Mouse (Mus musculus) gastrocnemius, postnatal 14 days (tissue): ENCODE measurements around the gene Kif21b. TPM values are rescaled to one million over a fixed set of nuclear protein-coding genes. Genes with fewer than 3 reads are reported as not detected.

ENCODE experiments used
- DNase-seq: peaks from one replicate; pipeline ENCODE4 v3.0.0; 2021; ENCODE audit warnings: mixed read lengths
- intact Hi-C: fragments of 180-260 bp; cut with DNase I; formaldehyde crosslinking; loops from one replicate; pipeline ENCODE4 v1.15.1; 2025; ENCODE audit warnings: low total_unique reads
- total RNA-seq, 2 experiments: library from RNA; stranded (reverse); gene quantifications; 2 replicates each; pipeline ENCODE4 v1.2.3; 2021

The Kif21b gene
- total RNA-seq, 2 experiments from 2014 or later: 0.40 to 0.76 TPM

DNA sequence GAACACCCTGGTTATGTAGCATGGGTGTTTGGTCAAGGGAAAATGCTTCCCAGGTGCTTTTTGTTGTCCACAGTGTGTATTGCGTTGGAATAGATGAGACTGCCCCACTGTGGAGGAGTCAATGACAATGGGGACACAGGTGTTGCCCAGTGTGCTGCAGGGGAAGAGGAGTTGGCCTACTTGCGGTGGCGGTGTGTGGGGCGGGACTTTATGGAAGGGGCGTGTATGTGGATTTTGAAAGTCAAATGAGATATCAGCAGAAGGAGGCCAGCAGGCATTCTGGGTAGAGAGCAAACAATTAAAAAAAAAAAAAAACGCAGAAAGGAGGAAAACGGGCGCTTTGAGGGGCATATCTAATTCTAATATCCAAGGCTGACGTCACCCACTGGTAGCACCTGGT, 18.5 kb downstream of the Kif21b start:
- intact Hi-C loops: no loop called here
- no peak for DNase-seq

DNA sequence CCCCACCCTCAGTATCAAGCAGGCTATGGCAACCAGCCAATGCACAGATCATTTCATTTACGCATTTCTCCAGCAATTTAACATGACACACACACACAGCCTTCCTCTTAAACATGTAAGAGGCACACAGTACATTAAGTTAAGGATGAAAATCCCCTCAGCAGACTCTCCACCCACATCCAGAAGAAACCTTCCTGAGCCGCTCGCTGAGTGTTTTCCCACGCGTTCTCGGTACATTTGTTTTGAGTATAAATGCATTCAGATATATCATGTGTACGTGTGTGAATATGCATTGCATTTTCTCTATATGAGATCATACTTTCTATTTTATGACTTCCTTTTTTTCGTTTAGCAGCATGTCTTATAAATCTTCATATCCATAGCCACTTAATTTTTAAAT, 20.2 kb downstream of the Kif21b start:
- DNase-seq: no peak
- intact Hi-C loops: no loop called here

DNA sequence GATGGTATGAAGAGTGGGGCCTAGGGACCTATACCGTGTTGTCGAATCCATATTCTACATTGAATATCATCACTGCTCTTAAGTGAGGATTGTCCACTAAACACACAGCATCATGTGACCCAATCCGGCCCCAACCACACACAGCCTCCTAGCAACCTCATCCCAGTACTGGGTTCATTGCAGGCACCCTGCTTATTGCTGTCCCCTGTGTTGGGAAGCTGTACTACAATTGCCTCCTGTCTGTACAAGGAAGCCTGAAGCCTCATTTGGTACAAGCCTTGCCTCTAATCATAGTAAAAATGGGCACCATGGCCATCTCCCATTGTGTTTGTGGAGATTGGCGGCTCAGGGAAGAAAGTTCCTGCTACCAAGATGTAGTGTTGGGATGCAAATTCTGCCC, 25.1 kb downstream of the Kif21b start:
- no peak for DNase-seq
- intact Hi-C loops: no loop called here

DNA sequence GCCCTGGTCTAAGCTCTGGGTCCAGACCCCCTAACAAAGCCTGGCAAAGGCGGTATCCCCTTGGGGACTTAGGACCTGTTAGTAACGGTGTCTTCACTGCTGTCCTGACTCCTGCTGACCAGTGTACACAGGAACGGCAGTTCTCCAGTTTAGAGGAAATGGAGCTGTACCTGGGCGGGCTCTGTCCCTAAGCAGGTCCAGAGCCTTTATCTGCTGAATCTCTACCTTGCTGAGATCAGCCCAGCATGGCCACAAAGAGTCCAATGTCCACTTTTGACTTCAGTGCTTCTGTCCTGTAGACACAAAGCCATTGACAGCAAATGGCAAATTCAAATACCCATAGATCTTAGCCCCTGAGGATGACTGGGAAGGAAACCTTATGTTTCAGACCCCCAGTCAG, 25.8 kb downstream of the Kif21b start:
- no peak for DNase-seq
- intact Hi-C loops: no loop called here

DNA sequence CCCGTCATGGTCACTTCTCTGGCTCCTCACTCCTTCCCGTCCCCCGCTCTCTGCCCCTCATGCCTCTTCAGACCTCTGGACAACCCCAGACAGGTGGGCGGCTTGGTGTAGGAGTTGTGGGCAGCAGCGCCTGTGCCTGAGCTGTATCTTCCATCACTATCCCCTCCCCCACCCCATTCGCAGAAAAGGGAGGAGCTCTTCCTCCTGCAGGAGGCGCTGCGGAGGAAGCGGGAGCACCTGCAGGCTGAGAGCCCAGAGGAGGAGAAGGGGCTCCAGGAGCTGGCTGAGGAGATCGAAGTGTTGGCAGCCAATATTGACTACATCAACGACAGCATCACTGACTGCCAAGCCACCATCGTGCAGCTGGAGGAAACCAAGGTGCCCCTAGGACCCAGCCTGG, 28.6 kb downstream of the Kif21b start:
- no peak for DNase-seq
- intact Hi-C loops: no loop called here

DNA sequence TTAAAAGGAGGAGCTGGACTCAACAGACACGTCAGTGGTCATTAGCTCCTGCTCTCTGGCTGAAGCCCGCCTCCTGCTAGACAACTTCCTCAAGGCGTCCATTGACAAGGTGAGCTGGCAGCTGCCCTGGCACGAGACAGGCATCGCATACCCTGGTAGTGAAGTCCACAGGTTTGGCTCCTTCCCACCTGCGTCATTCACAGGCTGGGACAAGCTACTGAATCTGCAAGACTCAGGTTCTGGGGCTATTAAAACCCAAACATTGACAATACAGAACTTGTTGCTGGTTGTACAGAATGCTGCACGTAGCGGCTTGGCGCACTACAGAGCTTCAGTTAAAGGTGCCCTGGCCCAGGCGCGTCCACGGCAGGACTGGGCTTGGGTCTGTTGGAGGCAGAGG, 29.1 kb downstream of the Kif21b start:
- intact Hi-C loops: no loop called here
- no peak for DNase-seq

DNA sequence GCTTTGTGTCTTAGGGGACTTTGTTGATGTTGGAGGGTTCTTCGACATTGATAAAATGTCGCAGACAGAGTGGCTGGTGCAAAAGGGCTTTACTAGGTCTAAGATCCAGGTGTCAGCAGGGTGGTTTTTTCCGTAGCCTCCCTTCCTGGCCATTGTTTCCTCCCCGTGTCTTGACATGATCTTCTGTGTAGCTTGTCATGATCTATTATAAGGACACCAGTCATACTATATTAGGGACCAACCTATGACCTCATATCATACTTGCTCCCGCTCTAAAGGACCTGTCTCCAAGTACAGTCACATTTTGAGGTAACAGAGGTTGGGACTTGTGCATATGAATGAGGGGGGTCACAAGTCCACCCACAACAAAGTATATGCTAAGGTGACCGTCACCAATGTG, 29.7 kb downstream of the Kif21b start:
- intact Hi-C loops: no loop called here
- DNase-seq: no peak

DNA sequence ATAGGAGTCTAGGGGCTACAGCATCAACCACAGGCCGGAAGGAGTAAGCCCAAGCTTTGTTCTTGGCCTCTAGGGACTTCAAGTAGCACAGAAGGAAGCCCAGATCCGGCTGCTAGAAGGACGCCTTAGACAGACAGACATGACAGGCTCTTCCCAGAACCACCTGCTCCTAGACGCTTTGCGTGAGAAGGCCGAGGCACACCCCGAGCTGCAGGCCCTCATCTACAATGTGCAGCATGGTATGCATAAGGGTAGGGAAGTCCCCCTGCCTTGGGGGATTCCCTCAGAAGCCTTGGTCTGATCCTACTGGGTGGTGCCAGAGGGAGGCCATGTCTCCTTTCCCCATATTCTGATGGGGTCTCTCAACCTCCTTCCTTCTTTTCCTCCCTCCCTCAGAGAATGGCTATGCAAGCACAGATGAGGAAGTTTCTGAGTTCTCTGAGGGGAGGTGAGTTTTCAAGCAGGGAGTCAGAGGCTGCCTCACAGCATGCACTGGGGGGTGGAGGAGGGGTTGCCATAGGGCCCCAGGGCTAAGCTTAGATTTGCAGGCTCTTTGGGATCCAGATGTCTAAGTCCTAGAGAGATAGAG, 30.2 kb downstream of the Kif21b start:
- intact Hi-C loops: no loop called here
- DNase-seq: no peak

DNA sequence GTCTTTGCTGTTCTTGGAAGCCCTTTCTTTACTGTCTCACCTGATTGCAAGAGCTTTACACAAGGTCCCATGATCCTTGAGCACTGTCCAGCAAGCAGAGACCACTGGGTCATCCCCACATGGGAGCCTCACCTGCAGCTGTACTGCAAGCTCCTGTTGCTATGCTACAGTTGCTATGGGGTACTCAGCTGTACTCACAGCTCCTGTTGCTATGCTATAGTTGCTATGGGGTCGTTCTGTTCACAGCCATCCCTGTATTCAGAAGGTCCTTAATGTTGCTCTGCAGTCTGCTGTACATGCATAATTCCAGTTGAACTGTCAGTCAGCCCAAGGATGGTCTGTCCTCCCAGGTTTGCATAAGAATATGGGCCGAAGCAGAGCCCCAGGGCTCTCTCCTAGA, 34.2 kb downstream of the Kif21b start:
- intact Hi-C loops: no loop called here
- no peak for DNase-seq

DNA sequence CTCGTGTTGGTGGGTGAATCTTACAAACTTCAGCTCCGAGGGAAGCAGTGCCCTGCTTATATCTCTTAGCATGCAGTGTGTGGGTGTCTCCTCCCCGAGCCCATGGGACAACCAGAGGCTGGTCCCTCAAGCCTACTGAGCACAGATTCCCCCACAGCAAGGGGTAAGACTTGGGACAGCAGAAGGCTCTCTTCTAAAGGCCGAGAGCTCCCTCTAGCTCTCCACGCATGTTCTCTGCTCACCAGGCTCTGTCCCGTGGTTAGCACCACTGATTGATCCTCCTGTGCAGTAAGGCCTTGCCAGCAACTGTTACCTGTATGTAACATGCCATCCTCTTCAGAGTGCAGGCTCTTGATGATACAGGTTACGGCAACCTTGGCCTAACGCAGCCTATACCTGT, 36.5 kb downstream of the Kif21b start:
- intact Hi-C loops: no loop called here
- DNase-seq: no peak

DNA sequence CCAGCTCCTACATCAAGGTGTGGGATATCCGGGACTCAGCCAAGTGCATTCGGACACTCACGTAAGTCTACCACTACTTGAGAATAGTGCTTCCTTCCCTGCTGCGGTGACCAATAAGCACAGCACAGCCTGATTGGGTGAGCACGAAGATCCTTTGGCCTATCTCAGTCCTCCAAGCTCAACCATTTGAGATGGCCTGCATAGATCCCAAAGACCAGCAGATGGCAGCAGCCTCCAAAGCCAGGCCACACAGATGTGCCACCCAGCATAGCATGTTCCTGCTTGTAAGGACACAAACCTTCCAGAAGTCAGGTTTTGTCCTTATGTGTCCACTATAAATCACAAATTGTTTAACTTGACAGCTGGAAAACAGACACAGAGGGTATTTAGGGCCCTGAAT, 38.9 kb downstream of the Kif21b start:
- intact Hi-C loops: loop anchor here (5.0 to 10.0 kb wide), 3 partner anchors 123 to 355 kb away; no protein-coding TSS in a partner anchor
- DNase-seq: peak; percentile 71

DNA sequence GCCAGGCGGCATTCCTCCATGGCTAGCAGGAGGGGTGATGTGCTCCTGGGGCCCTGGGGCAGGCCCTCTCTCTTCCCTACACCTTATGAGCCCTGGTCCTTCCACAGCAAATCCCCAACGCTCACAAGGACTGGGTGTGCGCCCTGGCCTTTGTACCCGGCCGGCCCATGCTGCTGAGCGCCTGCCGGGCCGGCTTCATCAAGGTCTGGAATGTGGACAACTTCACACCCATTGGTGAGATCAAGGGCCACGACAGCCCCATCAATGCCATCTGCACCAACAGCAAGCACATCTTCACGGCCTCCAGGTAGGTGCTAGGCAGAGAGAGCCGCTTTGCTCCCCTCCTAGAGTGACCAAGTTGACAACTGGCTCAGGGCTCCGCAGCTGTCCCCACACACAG, 41.5 kb downstream of the Kif21b start:
- intact Hi-C loops: loop anchor here (5.0 to 10.0 kb wide), 3 partner anchors 125 to 352 kb away; no protein-coding TSS in a partner anchor
- DNase-seq: no peak

DNA sequence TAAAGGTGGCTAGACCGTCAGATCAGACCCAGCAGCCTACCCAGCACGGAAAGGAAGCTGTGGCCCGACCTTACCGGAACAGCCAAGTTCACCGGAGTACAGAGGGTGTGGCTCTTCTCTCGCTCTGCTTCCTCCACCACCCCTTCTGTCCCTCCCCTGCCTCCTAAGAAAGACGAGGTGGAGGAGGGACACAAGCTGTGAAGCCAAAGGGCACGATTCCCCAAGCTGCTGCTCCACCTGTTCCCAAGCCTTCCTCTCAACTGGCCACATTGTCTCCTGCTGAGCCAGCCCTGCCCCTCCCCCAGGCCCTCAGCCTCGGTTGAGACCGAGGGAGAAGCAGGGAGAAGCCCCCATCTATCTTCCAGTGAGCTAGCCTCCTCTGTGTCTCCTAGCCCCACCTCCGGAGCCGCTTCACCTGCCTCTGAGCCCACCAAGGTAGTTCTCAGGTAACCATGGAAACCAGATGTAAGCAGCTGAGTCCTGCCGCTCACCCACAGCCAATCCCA, 43.0 kb downstream of the Kif21b start:
- intact Hi-C loops: loop anchor here (5.0 to 10.0 kb wide), 3 partner anchors 127 to 351 kb away; no protein-coding TSS in a partner anchor
- DNase-seq: no peak

DNA sequence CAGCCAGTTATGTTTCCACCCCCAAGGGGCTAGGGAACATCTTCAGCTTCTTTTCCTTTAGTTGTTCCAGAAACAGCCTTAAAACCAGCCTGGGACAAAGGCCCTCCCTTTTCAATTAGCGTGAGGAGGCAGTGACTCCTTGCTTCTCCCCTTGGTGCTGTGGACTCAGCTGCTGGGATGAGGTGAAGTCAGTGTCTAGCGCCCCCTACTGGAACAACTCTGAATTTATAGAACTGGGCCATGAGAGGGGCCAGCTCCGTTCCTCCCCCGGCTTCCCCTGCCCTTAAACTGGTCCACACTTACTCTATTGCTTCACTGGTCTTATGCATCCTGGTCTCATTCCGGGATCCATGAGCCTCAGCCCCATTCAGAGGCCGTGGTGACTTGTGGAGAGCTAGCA, 44.0 kb downstream of the Kif21b start:
- intact Hi-C loops: loop anchor here (10.0 kb wide), 1 partner anchor 350 kb away; no protein-coding TSS in a partner anchor
- no peak for DNase-seq

DNA sequence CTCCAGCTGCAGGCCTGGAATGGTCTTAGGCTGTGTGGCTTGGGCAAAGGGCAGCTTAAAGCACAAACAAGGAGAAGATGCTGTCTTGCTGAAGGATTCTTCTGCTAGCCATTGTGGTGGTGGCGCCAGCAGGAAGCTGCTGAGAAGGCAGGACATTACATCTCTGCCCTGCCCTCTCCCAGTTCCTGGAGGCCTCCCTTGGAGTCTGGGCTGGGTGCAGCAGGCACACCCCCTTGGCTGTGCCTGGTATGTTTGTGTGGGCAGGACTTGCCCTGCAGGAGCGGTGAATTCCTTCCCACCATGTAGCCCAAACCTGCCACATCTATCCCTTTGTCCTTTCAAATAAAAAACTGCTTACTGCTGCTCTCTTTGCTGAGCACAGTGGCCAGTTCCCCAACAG, 45.9 kb downstream of the Kif21b start:
- no peak for DNase-seq
- intact Hi-C loops: loop anchor here (10.0 kb wide), 1 partner anchor 348 kb away; no protein-coding TSS in a partner anchor

DNA sequence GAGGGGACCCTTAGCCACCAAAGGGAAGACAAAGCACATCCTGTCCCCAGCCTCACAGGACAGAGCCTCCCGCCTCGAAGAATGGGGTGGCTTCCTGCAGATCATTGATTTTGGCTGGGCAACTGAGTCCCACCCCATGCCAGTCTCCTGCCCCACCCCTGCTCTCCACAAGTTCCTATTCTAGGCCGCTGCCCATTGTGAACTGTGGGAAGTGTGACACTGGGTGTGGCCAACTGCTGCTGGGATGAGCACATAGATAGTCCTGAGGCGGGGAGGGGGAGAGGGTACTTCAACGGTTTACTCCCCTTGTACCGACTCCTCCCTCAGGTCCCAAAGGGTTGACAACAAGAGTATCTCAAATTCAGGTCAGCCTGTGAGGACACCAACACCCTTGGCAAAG, 47.6 kb downstream of the Kif21b start:
- no peak for DNase-seq
- intact Hi-C loops: loop anchor here (10.0 kb wide), 1 partner anchor 346 kb away; no protein-coding TSS in a partner anchor

DNA sequence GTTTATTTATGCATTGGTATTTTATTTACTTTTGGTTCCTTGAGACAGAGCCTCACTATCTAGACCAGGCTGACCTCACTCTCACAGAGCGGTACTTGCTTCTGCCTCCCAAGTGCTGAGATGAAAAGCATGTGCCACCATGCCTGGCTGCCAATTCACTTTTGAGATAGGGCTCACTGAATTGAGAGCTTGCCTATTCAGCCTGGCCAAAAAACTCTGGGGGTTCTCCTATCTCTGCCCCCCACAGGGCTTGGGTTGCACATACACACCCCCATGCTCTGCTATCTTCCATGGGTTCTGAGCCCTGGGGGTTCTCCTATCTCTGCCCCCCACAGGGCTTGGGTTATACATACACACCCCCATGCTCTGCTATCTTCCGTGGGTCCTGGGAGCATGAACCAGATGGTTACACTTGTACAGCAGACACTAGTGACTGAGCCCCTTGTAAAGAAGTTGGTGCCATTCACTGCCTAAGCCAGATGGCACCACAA, 48.4 kb downstream of the Kif21b start:
- intact Hi-C loops: loop anchor here (10.0 kb wide), 1 partner anchor 345 kb away; no protein-coding TSS in a partner anchor
- DNase-seq: no peak

DNA sequence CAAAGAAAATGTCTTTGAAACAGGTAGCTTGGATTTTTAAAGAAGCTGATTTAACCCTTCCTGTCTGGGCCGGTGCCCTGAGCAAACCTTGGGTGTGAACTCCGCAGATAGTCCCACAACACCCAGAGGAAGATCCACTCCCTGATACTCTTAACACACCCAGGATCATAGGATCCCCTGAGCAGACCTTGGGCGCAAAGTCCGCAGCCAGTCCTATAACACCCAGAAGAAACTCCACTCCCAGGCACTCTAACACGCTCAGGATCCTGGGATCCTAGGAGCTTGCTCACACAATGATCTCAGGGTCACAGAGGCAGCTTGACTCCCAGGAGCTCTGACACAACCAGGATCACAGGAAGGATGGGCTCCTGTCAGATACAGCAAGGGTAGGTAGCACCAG, 58.8 kb downstream of the Kif21b start:
- DNase-seq: no peak
- intact Hi-C loops: no loop called here

DNA sequence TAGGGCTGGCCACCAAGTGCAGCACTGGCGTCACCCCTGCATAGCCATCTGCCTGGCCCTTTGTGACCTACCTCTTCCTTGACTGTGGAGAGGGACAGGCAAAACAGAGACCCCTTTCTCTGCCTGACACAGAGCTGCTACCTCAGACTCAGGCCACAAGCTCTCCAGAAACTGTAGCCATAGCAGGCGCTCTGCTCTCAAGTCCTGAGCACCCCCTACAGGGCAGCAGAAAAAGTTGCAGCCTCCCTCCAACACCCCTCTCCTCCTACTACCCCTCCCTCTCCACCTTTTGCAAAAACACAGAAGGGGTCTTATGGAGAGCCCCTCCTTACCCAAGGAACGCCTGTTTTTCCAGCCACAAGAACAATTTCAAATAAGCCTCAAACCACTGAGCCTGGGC, 81.6 kb downstream of the Kif21b start, which contains the start of gene Mroh3:
Gene Mroh3, minus strand, starts transcription at position 26 of the 400 bp plus-strand sequence.
- DNase-seq: peak; percentile 26
- intact Hi-C loops: no loop called here

DNA sequence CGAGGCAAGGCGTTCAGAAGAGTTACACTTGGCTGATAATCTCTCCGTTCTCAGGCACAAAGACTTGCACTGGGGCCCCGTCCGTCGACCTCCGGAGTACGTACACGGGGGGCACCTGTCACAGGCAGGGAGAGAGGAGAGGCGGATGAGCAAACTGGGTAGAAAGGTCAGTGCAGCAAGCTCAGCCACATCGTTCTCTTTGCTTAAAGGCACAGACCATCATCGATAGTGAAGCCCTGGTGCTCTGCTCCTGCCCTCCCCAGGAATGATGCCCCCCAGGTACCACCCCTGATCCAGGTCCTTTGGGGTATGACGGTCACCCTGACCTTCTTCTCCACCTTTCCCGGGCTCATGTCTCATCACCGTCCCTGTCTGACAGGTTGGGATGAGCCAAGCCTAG, 83.1 kb downstream of the Kif21b start:
- DNase-seq: no peak
- intact Hi-C loops: no loop called here
